Mouse (Mus musculus) myocyte (in vitro differentiated cells): ENCODE results near the gene Galc. TPM values are rescaled to one million over a fixed set of nuclear protein-coding genes. Genes with fewer than 3 reads are reported as not detected.

Source experiments
- H3K27me3 ChIP-seq: one replicate; pipeline ENCODE4 v1.6.1; 2011; ENCODE audit not compliant: control insufficient read depth, insufficient read depth, insufficient read length
- H3K36me3 ChIP-seq: one replicate; pipeline ENCODE4 v1.6.1; 2011; ENCODE audit not compliant: control insufficient read depth, insufficient read depth
- H3K4me2 ChIP-seq: one replicate; pipeline ENCODE4 v1.6.1; 2011; ENCODE audit warnings: low read depth, control low read depth
- H3K4me3 ChIP-seq: one replicate; pipeline ENCODE4 v1.5.1; 2011; ENCODE audit warnings: mild to moderate bottlenecking, control low read depth, moderate library complexity
- H3K79me2 ChIP-seq: one replicate; pipeline ENCODE4 v1.6.1; 2011; ENCODE audit not compliant: control insufficient read depth, insufficient read depth
- H3ac ChIP-seq: one replicate; pipeline ENCODE4 v1.6.1; 2011; ENCODE audit not compliant: control insufficient read depth, insufficient read length
- CEBPB ChIP-seq: IDR thresholded peaks from 2 replicates; pipeline ENCODE4 v1.6.1; 2011; ENCODE audit warnings: mild to moderate bottlenecking, moderate library complexity; ENCODE audit not compliant: poor library complexity, insufficient read depth, severe bottlenecking
- E2F4 ChIP-seq: IDR thresholded peaks from one replicate; pipeline ENCODE4 v1.6.1; 2011; ENCODE audit warnings: mild to moderate bottlenecking, control low read depth, moderate library complexity; ENCODE audit not compliant: insufficient read depth
- MAX ChIP-seq: IDR thresholded peaks from one replicate; pipeline ENCODE4 v1.6.1; 2011; ENCODE audit warnings: low read depth, mild to moderate bottlenecking, control low read depth
- MYOD1 ChIP-seq, 3 experiments: IDR thresholded peaks; one replicate each; pipeline ENCODE4 v1.6.1; 2011; ENCODE audit warnings: control low read depth in 2 of 3, low read depth in 2 of 3, mild to moderate bottlenecking in 2 of 3, moderate library complexity in 1 of 3; ENCODE audit not compliant: insufficient read length in 2 of 3, control insufficient read depth in 1 of 3
- MYOG ChIP-seq, 3 experiments: IDR thresholded peaks; one replicate each; pipeline ENCODE4 v1.6.1; 2011; ENCODE audit warnings: control low read depth in 2 of 3, low read depth in 2 of 3, mild to moderate bottlenecking in 2 of 3; ENCODE audit not compliant: insufficient read length in 2 of 3, control insufficient read depth in 1 of 3, insufficient read depth in 1 of 3
- POLR2A ChIP-seq: IDR thresholded peaks from one replicate; pipeline ENCODE4 v1.6.1; 2011; ENCODE audit warnings: low read depth, mild to moderate bottlenecking, control low read depth, moderate library complexity; ENCODE audit not compliant: insufficient read length
- POLR2AphosphoS2 ChIP-seq: IDR thresholded peaks from one replicate; pipeline ENCODE4 v1.6.1; 2011; ENCODE audit warnings: low read depth, control low read depth; ENCODE audit not compliant: insufficient read length
- REST ChIP-seq: IDR thresholded peaks from one replicate; pipeline ENCODE4 v1.6.1; 2011; ENCODE audit warnings: mild to moderate bottlenecking, control low read depth, moderate library complexity; ENCODE audit not compliant: insufficient read depth, insufficient read length
- SRF ChIP-seq: IDR thresholded peaks from one replicate; pipeline ENCODE4 v1.6.1; 2011; ENCODE audit warnings: low read depth; ENCODE audit not compliant: control insufficient read depth, insufficient read length
- TCF12 ChIP-seq: IDR thresholded peaks from one replicate; pipeline ENCODE4 v1.6.1; 2011; ENCODE audit warnings: mild to moderate bottlenecking, control low read depth; ENCODE audit not compliant: poor library complexity, insufficient read depth, severe bottlenecking
- TCF3 ChIP-seq: IDR thresholded peaks from one replicate; pipeline ENCODE4 v1.6.1; 2011; ENCODE audit warnings: low read depth, control low read depth; ENCODE audit not compliant: insufficient read length
- USF1 ChIP-seq: IDR thresholded peaks from one replicate; pipeline ENCODE4 v1.6.1; 2011; ENCODE audit warnings: low read depth, mild to moderate bottlenecking, control low read depth, moderate library complexity
- polyA plus RNA-seq: library from polyadenylated mRNA; unstranded; fragments of >200 nt; fragmentation: generic; extraction: Trizol; gene quantifications from one replicate; pipeline ENCODE4 v1.2.1, GENCODE M21; 2012; ENCODE audit warnings: missing spikeins

Galc gene
- polyA plus RNA-seq, 1 experiment: 6.6 TPM

DNA sequence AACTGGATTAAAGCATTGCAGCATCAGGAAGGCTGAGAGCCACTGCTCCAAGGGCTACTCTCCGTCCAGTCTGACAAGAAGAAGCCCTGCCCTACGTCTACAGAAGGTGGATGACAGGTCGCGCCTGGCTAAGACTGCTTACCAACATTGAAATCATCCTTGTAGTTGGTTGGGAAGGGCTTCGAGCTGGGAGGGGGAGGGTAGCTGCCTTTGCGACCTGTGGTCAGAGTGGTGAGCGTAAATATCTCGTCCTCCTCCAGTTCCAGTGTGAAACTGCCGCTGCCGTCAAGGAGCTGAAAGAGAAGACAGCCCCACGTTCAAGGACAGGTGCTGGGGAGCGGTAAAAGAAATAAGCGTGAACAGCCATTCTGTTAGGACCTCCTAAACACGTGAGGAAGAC lies 45.1 kb downstream of the Galc start:
- Histone ChIP-seq H3K4me3 (no peak overlapping the region), H3ac (no peak overlapping the region), H3K79me2 (no peaks in the 10 kb centered on the region), H3K4me2 (no peak overlapping the region), H3K27me3 (no peaks in the 10 kb centered on the region), H3K36me3 (no peaks in the 10 kb centered on the region)
- TF ChIP-seq SRF: no peak
- TF ChIP-seq E2F4: no peak
- no peak for TF ChIP-seq POLR2AphosphoS2
- no peak for TF ChIP-seq REST

DNA sequence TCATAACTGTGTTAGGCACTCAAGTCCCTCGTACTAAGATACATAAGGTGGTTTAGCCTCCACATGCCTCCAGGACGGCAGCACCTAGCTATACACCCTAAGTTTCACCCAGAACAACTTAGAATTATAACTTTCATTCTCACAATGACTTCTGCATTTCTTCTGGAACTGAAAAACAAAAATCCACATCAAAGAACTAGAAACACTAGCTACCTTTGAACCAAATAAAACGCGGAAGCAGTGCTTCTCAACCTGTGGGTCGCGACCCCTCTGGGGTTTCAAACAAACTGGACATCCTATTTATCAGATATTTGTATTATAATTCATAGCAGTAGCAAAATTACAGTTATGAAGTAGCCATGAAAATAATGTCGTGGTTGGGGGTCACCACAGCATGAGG lies 45.5 kb downstream of the Galc start:
- Histone ChIP-seq H3ac (no peak overlapping the region), H3K4me2 (no peak overlapping the region)
- no peak for TF ChIP-seq TCF12
- TF ChIP-seq MYOG (IDR thresholded peaks at IDR 0.05; ENCODE audit: control insufficient read depth in 1 of 3, insufficient read depth in 1 of 3, insufficient read length in 2 of 3, low read depth in 2 of 3): no peak
- TF ChIP-seq POLR2AphosphoS2: no peak

DNA sequence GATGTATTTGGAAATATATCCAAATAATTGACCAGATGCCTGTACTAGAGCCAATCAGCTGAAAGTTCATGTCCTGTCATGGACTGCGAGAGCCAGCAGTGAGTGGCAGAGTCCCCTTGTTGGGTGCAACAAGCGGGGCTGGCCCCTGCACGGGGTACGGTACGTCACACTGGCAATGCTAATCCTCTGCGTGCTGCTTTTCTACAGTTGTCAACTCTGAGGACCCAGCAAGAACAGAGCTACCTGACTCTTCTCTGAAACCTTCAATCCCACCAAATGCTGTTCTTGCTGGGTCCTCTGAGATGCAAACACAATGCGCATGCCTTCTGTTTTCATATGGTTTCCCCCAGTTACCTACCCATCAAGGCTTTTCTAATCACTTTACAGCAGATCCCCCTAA lies 45.9 kb downstream of the Galc start:
- Histone ChIP-seq H3K79me2 (no peaks in the 10 kb centered on the region), H3K4me2 (no peak overlapping the region), H3K36me3 (no peaks in the 10 kb centered on the region), H3ac (no peak overlapping the region), H3K27me3 (no peaks in the 10 kb centered on the region), H3K4me3 (no peak overlapping the region)
- no peak for TF ChIP-seq USF1

More for the DNA sequence above, 45.5 kb downstream of the Galc start:
- no peaks in the 10 kb centered on the region for H3K79me2 ChIP-seq
- H3K4me3 ChIP-seq: no peak overlapping the region
- H3K27me3 ChIP-seq: no peaks in the 10 kb centered on the region
- no peaks in the 10 kb centered on the region for H3K36me3 ChIP-seq

DNA sequence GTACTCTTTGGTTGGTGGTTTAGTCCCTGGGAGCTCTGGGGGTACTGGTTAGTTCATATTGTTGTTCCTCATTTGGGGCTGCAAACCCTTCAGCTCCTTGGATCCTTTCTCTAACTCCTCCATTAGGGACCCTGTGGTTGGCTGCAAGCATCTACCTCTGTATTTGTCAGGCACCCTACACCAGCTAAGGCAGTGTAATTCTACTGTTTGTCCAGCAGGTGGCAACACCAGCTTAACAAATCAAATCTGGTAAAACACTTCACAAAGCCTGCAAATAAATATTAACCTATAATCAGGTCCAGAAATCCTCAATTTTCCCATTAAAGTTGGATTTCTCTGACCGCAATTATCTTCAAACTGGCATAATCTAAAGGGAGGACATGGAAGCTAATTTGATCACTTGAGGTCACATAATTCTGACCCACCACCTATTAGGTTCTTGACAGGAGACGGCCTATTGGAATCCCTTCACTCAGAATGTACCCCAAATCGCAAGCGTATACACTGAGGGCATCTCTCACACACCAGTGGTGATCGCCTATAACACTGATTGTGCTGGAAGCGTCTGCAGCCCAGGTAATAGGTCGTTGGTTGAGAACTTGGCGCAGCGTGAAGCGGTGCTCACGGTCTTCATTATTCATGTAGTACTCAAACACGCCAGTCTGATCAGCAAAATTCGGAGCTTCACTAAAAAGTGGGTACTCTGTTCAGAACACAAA lies 46.6 kb downstream of the Galc start:
- Histone ChIP-seq H3K79me2 (no peaks in the 10 kb centered on the region), H3K4me2 (no peak overlapping the region), H3K4me3 (no peak overlapping the region), H3K27me3 (no peaks in the 10 kb centered on the region), H3ac (no peak overlapping the region), H3K36me3 (no peaks in the 10 kb centered on the region)
- TF ChIP-seq MYOD1 (IDR thresholded peaks at IDR 0.05; ENCODE audit: control insufficient read depth in 1 of 3, insufficient read length in 2 of 3, low read depth in 2 of 3) (no peak), POLR2AphosphoS2 (no peak), USF1 (no peak), E2F4 (no peak), CEBPB (no peak), REST (no peak)

DNA sequence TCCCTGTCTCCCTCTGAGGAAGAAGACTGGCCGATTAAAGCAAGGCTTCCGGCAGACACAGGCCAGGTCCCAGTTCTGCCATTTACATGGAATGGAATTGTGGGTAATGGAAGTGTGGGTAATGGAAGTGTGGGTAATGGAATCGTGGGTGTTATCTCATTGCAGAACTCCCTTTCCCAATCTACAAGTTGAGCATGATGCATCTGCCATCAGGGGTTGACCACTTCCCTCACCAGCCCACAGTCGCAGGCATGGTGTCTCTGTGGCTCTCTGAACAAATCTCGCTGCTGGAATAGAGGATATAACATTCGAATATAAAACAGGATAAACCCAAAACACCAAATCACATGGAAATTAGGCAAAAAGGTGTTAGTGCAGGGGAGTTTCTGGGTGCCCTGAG lies 48.8 kb downstream of the Galc start:
- H3K27me3 ChIP-seq: no peaks in the 10 kb centered on the region

DNA sequence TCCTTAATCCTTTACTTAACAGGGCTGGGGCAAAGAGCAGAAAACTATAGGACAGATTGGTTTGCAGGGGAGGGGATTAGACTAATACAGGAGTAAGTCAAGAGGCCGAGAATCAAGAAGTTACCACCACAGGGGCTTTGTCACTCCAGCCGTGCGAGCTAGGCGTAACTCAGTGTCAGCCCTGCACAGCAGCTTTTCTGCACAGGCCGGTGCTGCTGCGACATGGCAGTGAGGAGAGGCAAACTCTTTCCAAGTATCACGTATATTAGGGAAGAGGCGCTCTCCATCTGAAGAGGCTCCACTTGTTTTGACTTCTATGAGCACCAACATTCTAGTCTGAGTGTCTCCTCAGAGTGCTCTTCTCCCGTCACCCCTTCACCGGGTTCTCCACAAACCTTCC lies 51.2 kb downstream of the Galc start:
- H3K36me3 ChIP-seq: no peaks in the 10 kb centered on the region
- H3K4me3 ChIP-seq: no peak overlapping the region
- no peak for TF ChIP-seq MAX
- H3K27me3 ChIP-seq: no peaks in the 10 kb centered on the region
- H3K4me2 ChIP-seq: no peak overlapping the region
- no peak overlapping the region for H3ac ChIP-seq
- no peaks in the 10 kb centered on the region for H3K79me2 ChIP-seq

More for the DNA sequence above, 48.8 kb downstream of the Galc start:
- no peaks in the 10 kb centered on the region for H3K36me3 ChIP-seq
- H3ac ChIP-seq: no peak overlapping the region
- TF ChIP-seq TCF12 (no peak), USF1 (no peak), E2F4 (no peak), TCF3 (no peak), POLR2AphosphoS2 (no peak), CEBPB (no peak), POLR2A (no peak), MYOG (IDR thresholded peaks at IDR 0.05; ENCODE audit: control insufficient read depth in 1 of 3, insufficient read depth in 1 of 3, insufficient read length in 2 of 3, low read depth in 2 of 3) (no peak), REST (no peak), SRF (no peak), MAX (no peak), MYOD1 (IDR thresholded peaks at IDR 0.05; ENCODE audit: control insufficient read depth in 1 of 3, insufficient read length in 2 of 3, low read depth in 2 of 3) (no peak)
- H3K4me2 ChIP-seq: no peak overlapping the region
- no peak overlapping the region for H3K4me3 ChIP-seq
- H3K79me2 ChIP-seq: no peaks in the 10 kb centered on the region
